Mouse (Mus musculus) ES-Bruce4 (cell line): ENCODE data around the gene Cep85l.

Source experiments
- CTCF ChIP-seq: IDR thresholded peaks from one replicate; pipeline ENCODE4 v1.8.1; 2011; ENCODE audit warnings: low read depth, low read length
- EP300 ChIP-seq: IDR thresholded peaks from 2 replicates; pipeline ENCODE4 v1.6.1; 2011; ENCODE audit warnings: low read depth, low read length; ENCODE audit not compliant: insufficient read depth
- POLR2A ChIP-seq: IDR thresholded peaks from one replicate; pipeline ENCODE4 v1.8.1; 2011; ENCODE audit warnings: low read length; ENCODE audit not compliant: insufficient read depth

- TF ChIP-seq CTCF (no peak), POLR2A (no peak), EP300 (no peak)
These were observed 33.2 kb downstream of the Cep85l start for GRCm38 (mm10) chr10:53346506-53346905.
